ENCODE assay signal across 5 mouse cellular contexts in genomic region chr6:54953399-54953798, GRCm38 (mm10). TPM values are rescaled to one million over a fixed set of nuclear protein-coding genes. Genes with fewer than 3 reads are reported as not detected.
A peak's percentile ranks its signal among the peaks of the same experiment; 100 is the strongest.
DNase-seq lines count a peak whose midpoint lies in the region; TF ChIP-seq lines count a peak whose summit lies in the region.
"Not testable (repeated sequence)": the region's sequence is repeated elsewhere in the genome, so short reads cannot be mapped to it uniquely, and the experiment has no call there.

No protein-coding gene starts in this region.

- TF ChIP-seq CTCF in ES-Bruce4 (IDR thresholded peaks at IDR 0.05; ENCODE audit: low read depth, low read length), result not testable (repeated sequence)

- H3K4me1 ChIP-seq in ES-Bruce4 (ENCODE audit: control insufficient read depth, insufficient read depth, low read length), result not testable (repeated sequence)

- peak overlapping the region; percentile 29; the same call in 1 of the 2 replicates for H3K9ac ChIP-seq in ES-Bruce4 (ENCODE audit: low read depth, poor library complexity, severe bottlenecking)

- H3K27me3 ChIP-seq in ES-Bruce4 (ENCODE audit: control insufficient read depth, insufficient read depth, low read length, poor library complexity, severe bottlenecking), result not testable (repeated sequence)

- H3K36me3 ChIP-seq in ES-Bruce4 (ENCODE audit: control insufficient read depth, insufficient read depth, low read length, poor library complexity, severe bottlenecking), result peaks cover 16% of the 10 kb centered on the region

- TF ChIP-seq EP300 in ES-Bruce4 (IDR thresholded peaks at IDR 0.05; ENCODE audit: insufficient read depth, low read depth, low read length), result peak; percentile 59; the same call in 1 of the 2 replicates

- H3K9me3 ChIP-seq in ES-Bruce4 (replicated peaks; ENCODE audit: control insufficient read depth, insufficient read depth, low read length, poor library complexity, severe bottlenecking), result peaks cover 41% of the 10 kb centered on the region

- peak overlapping the region; percentile 100 for H3K27ac ChIP-seq in ES-Bruce4 (ENCODE audit: insufficient read depth, low read length)

- DNase-seq in ES-CJ7 (ENCODE audit: low read depth, low spot score) (peak; percentile 87), R1 (ENCODE audit: low read depth, low spot score) (peak; percentile 95), WW6 (ENCODE audit: low read depth, low spot score) (peak; percentile 57), ZHBTc4 (ENCODE audit: low read depth, low spot score) (peak; percentile 76)

- not testable (repeated sequence) for H3K4me3 ChIP-seq in ES-Bruce4 (ENCODE audit: low read depth, low read length)

- TF ChIP-seq POLR2A in ES-Bruce4 (IDR thresholded peaks at IDR 0.05; ENCODE audit: insufficient read depth, low read length), result not testable (repeated sequence)

RNA-seq across cellular contexts. Expression of gene Nod1, which starts 19.0 kb away (rescaled TPM):
- 9.4 and 10.0 TPM in 2 replicates for polyA plus RNA-seq in ES-Bruce4 (2011; ENCODE audit: insufficient read depth, insufficient read length, low read depth, missing spikeins)

RNA-seq across cellular contexts. Expression of gene Ggct, which starts 39.4 kb away (rescaled TPM):
- 44.7 and 50.1 TPM in 2 replicates for polyA plus RNA-seq in ES-Bruce4 (2011; ENCODE audit: insufficient read depth, insufficient read length, low read depth, missing spikeins)
